Mouse (Mus musculus) C2C12 (cell line): Measurements from ENCODE around the gene Cntfr. TPM values are rescaled to one million over a fixed set of nuclear protein-coding genes. Genes with fewer than 3 reads are reported as not detected.

Experiments
- H3K27me3 ChIP-seq: one replicate; pipeline ENCODE4 v1.6.1; 2011; ENCODE audit not compliant: control insufficient read depth, insufficient read depth, insufficient read length
- H3K36me3 ChIP-seq: one replicate; pipeline ENCODE4 v1.6.1; 2011; ENCODE audit not compliant: control insufficient read depth, insufficient read depth
- H3K4me3 ChIP-seq: one replicate; pipeline ENCODE4 v1.5.1; 2011; ENCODE audit warnings: mild to moderate bottlenecking, control low read depth; ENCODE audit not compliant: poor library complexity, insufficient read depth, severe bottlenecking
- H3K79me2 ChIP-seq: one replicate; pipeline ENCODE4 v1.6.1; 2011; ENCODE audit not compliant: control insufficient read depth, insufficient read depth
- H3K79me3 ChIP-seq: one replicate; pipeline ENCODE4 v1.6.1; 2011; ENCODE audit warnings: low read depth, control low read depth
- H3ac ChIP-seq: one replicate; pipeline ENCODE3; 2011; ENCODE audit warnings: low read depth; ENCODE audit not compliant: control insufficient read depth, insufficient read length
- CEBPB ChIP-seq: IDR thresholded peaks from one replicate; pipeline ENCODE4 v1.6.1; 2011; ENCODE audit warnings: low read depth, mild to moderate bottlenecking, control low read depth, moderate library complexity
- CTCF ChIP-seq: IDR thresholded peaks from one replicate; pipeline ENCODE4 v1.5.1; 2011; ENCODE audit not compliant: control insufficient read depth, insufficient read depth, insufficient read length
- FOSL1 ChIP-seq: IDR thresholded peaks from one replicate; pipeline ENCODE4 v1.8.0; 2011; ENCODE audit warnings: mild to moderate bottlenecking, low read length; ENCODE audit not compliant: poor library complexity, insufficient read depth, severe bottlenecking
- MAX ChIP-seq: IDR thresholded peaks from one replicate; pipeline ENCODE4 v1.6.1; 2011; ENCODE audit warnings: mild to moderate bottlenecking, control low read depth
- MYOD1 ChIP-seq: IDR thresholded peaks from one replicate; pipeline ENCODE4 v1.6.1; 2011; ENCODE audit warnings: low read depth; ENCODE audit not compliant: control insufficient read depth, insufficient read length
- MYOG ChIP-seq: IDR thresholded peaks from one replicate; pipeline ENCODE4 v1.6.1; 2011; ENCODE audit not compliant: control insufficient read depth, insufficient read length; ENCODE audit errors: extremely low read depth
- USF1 ChIP-seq: IDR thresholded peaks from one replicate; pipeline ENCODE4 v1.6.1; 2011; ENCODE audit warnings: low read depth, mild to moderate bottlenecking, control low read depth, moderate library complexity
- polyA plus RNA-seq: library from polyadenylated mRNA; unstranded; fragments of >200 nt; fragmentation: generic; extraction: Trizol; gene quantifications from one replicate; pipeline ENCODE4 v1.2.1, GENCODE M21; 2012; ENCODE audit warnings: missing spikeins

Gene Cntfr
- polyA plus RNA-seq, 1 experiment = 0.05 TPM

DNA sequence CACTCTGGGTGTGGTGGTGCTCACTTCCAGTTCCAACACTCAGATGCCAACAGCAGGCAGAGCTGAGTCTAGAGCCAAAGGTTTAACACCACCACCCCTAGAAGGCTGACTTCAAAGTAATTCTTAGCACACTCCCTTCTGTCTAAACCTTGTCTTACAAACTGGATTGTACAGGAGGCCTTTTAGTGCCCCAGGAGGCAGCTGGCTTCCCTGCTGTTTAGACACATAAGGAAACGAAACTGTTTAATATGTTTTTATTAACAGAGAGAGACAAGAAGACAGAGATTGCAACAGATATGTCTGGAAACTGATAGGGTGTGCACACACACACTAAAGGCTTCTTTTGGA is 41.3 kb upstream of the Cntfr start:
- H3K36me3 ChIP-seq = peaks cover 14% of the 10 kb centered on the region
- peaks cover 2% of the 10 kb centered on the region for H3K27me3 ChIP-seq
- H3K79me2 ChIP-seq = peaks cover 24% of the 10 kb centered on the region
- H3ac ChIP-seq = peak overlapping the region; percentile 19
- H3K79me3 ChIP-seq = peaks cover 18% of the 10 kb centered on the region
- no peak overlapping the region for H3K4me3 ChIP-seq
- TF ChIP-seq MAX = no peak
- no peak for TF ChIP-seq USF1
- TF ChIP-seq MYOD1 = no peak
- TF ChIP-seq CEBPB = no peak
- TF ChIP-seq MYOG = no peak
- TF ChIP-seq FOSL1 = no peak
- TF ChIP-seq CTCF = no peak

DNA sequence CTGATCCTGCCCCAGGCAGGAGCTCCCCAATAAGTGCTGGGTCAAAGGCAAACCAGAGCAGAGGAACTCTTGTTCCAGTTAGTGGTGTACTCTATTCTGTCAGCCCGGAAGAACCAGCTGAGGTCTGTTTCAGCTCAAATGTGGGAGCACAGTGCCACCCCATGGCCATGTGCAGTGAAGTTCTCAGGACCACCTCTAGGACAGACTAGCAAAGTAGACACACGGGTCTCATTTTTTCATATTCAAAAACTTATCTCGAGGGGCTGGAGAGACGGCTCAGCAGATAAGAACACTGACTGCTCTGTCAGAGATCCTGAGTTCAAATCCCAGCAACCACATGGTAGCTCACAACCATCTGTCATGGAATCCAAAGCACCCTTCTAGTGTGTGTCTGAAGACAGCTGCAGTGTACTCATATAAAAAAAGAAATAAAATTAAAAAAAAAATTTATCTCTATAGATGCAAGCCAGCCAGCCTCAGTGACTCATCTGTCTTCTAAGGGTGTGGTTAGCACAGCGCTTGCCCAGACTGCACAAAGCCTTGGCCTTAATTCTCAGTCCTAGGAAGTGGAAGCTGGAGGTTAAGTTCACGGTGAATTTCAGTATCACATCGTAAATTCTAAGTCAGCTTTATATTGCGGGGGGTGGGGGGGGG is 40.8 kb upstream of the Cntfr start:
- peaks cover 18% of the 10 kb centered on the region for H3K79me3 ChIP-seq
- peaks cover 14% of the 10 kb centered on the region for H3K36me3 ChIP-seq
- H3K4me3 ChIP-seq = no peak overlapping the region
- H3ac ChIP-seq = no peak overlapping the region
- TF ChIP-seq MYOG (no peak), CTCF (peak; percentile 71), USF1 (no peak), MYOD1 (no peak), FOSL1 (no peak), CEBPB (no peak), MAX (no peak)
- H3K79me2 ChIP-seq = peaks cover 24% of the 10 kb centered on the region
- peaks cover 7% of the 10 kb centered on the region for H3K27me3 ChIP-seq

DNA sequence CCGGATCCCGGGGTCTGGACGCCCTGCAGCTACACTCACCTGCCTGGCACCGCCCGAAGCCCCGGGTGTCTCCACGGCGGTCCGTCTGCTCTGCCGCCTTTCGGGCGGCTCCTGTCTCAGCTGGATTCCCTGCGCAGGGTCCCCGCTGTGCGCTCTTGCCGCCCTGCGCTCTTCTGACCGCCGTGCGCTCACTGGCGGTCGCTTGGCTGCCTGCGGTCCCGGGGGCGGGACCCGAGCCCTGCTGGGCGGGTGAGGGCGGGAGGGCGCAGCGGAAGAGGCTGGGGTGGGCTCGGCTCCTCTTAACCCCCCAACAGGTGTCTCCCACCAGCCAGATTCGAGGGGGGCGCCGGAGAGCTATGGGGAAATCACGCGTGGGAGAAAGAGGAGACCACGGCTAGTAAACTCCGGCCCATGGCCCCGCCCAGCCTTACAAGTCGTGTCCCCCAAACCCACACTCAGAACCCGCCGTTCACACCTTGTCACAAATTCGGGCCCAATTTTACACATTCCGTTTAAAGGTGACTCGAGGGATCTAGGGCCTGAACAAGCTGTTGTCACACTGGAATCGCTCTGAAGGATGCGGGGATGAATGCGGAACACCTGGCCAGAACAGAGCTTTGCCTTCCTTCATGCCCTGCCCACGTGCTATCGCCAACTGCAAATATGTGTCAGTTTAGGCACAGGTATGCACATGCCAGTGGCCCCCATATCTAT is 34.3 kb upstream of the Cntfr start, which contains the start of gene Arid3c:
Gene Arid3c, minus strand, starts transcription at position 91 of the 714 bp plus-strand sequence.
- no peak for TF ChIP-seq MYOD1
- TF ChIP-seq MYOG = no peak
- TF ChIP-seq FOSL1 = no peak
- TF ChIP-seq CTCF = no peak
- TF ChIP-seq CEBPB = no peak
- no peak for TF ChIP-seq MAX
- no peak for TF ChIP-seq USF1
- H3ac ChIP-seq = peak within 1 kb of the TSS; percentile 54
- H3K4me3 ChIP-seq = no peak within 1 kb of the TSS
- no peaks in the 10 kb centered on the region for H3K79me3 ChIP-seq
- peaks cover 58% of the 10 kb centered on the region for H3K27me3 ChIP-seq
- H3K79me2 ChIP-seq = no peaks in the 10 kb centered on the region
- H3K36me3 ChIP-seq = no peaks in the 10 kb centered on the region

DNA sequence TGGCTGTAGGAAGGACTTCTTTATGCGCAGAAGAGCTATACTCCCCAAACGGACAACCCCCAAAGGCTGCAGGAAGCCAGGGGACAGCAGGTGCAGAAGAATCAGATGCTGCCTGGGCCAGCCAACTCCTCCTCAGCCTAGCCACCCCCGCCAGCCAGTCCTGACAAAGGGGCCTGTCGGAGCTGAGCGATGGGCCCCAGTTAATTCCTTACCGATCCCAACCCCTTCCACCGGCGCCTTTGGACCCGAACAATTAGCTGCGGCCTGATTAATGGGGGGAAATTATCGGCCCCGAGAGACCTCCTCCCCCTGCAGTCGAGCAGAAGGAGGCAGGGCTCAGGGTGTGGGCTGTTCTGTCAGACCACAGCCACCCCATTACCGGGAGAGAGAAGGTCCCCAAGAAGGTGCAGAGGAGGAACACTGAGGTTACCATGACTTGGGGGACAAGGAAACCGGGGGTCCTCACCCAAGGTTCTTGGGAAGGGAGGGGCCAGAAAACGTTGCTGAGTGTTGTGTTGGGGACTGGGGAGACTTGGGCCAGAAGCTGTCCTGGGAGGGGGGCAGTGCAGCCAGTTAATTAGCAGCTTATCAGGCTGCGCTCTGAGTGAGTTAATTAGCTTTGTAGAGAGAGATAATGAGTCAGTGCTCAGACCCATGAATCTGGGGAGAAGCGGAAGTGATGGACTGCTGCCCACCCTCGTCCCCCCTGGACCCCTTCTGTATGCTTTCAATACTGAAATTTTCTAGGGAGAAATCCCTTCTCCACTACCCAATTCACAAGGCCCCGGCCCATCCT is 30.1 kb upstream of the Cntfr start:
- no peak overlapping the region for H3K4me3 ChIP-seq
- H3K36me3 ChIP-seq = no peaks in the 10 kb centered on the region
- H3K27me3 ChIP-seq = peaks cover 63% of the 10 kb centered on the region
- TF ChIP-seq USF1 = no peak
- no peak for TF ChIP-seq FOSL1
- no peak for TF ChIP-seq MYOD1
- TF ChIP-seq MYOG = no peak
- no peak for TF ChIP-seq MAX
- TF ChIP-seq CEBPB = no peak
- TF ChIP-seq CTCF = no peak
- no peak overlapping the region for H3ac ChIP-seq
- peaks cover 8% of the 10 kb centered on the region for H3K79me2 ChIP-seq
- no peaks in the 10 kb centered on the region for H3K79me3 ChIP-seq

DNA sequence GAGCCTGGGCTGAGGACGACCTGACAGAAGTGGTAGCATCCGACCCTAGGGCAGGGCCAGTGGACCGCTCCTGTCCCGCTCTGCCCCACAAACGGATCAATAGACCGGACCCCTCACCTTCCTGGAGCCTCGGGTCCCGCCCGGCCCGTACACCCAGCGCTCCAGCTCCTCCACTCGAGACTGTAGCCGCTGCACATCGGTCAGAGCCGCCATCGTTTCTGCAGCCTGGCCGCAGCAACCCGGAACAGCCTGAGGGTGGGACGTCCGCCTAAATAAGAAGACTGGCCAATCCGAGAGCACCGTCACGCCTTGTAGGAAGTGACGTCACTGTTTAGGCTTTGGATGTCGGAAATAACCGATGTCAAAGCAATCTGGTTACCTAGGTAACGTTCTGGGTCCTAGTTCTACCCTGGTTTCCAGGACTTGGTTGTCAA is 26.0 kb upstream of the Cntfr start, which contains the start of gene Dctn3:
Gene Dctn3, minus strand, starts transcription at position 253 of the 434 bp plus-strand sequence.
- peaks cover 15% of the 10 kb centered on the region for H3K79me2 ChIP-seq
- H3K27me3 ChIP-seq = peaks cover 31% of the 10 kb centered on the region
- peaks cover 1% of the 10 kb centered on the region for H3K79me3 ChIP-seq
- TF ChIP-seq CTCF (no peak), MYOG (no peak), CEBPB (no peak), MAX (peak; percentile 38)
- peaks cover 14% of the 10 kb centered on the region for H3K36me3 ChIP-seq
- H3K4me3 ChIP-seq = peak within 1 kb of the TSS; percentile 84
- H3ac ChIP-seq = peak within 1 kb of the TSS; percentile 80
